Mouse (Mus musculus) adrenal gland (tissue): ENCODE measurements around the gene Rasgef1b.

Experiments used
- intact Hi-C: fragments of 180-260 bp; cut with DNase I; formaldehyde crosslinking; loops from one replicate; pipeline ENCODE4 v1.15.1; 2025

The Rasgef1b gene

GRCm38 (mm10) chr5:99606164-99606858 is 122.6 kb downstream of the Rasgef1b start:
- intact Hi-C loops, result no loop called here

- intact Hi-C loops, result no loop called here
These were observed 126.4 kb downstream of the Rasgef1b start for GRCm38 (mm10) chr5:99602244-99603023.

GRCm38 (mm10) chr5:99599376-99599775 is 129.5 kb downstream of the Rasgef1b start:
- intact Hi-C loops, result no loop called here

- intact Hi-C loops, result no loop called here
These were observed 130.3 kb downstream of the Rasgef1b start for GRCm38 (mm10) chr5:99598470-99599110.

- intact Hi-C loops, result no loop called here
These were observed 131.2 kb downstream of the Rasgef1b start for GRCm38 (mm10) chr5:99597701-99598100.

- intact Hi-C loops, result no loop called here
These were observed 137.5 kb downstream of the Rasgef1b start for GRCm38 (mm10) chr5:99591348-99591747.

GRCm38 (mm10) chr5:99590539-99590938 is 138.3 kb downstream of the Rasgef1b start:
- intact Hi-C loops, result no loop called here

GRCm38 (mm10) chr5:99587994-99588393 is 140.9 kb downstream of the Rasgef1b start:
- intact Hi-C loops, result no loop called here

- intact Hi-C loops, result no loop called here
These were observed 141.3 kb downstream of the Rasgef1b start for GRCm38 (mm10) chr5:99587589-99587988.

GRCm38 (mm10) chr5:99586287-99586686 is 142.6 kb downstream of the Rasgef1b start:
- intact Hi-C loops, result no loop called here

- intact Hi-C loops, result no loop called here
These were observed 143.5 kb downstream of the Rasgef1b start for GRCm38 (mm10) chr5:99585166-99585898.

GRCm38 (mm10) chr5:99584266-99584665 is 144.6 kb downstream of the Rasgef1b start:
- intact Hi-C loops, result no loop called here

GRCm38 (mm10) chr5:99582055-99582454 is 146.8 kb downstream of the Rasgef1b start:
- intact Hi-C loops, result no loop called here

GRCm38 (mm10) chr5:99578692-99579091 is 150.2 kb downstream of the Rasgef1b start:
- intact Hi-C loops, result loop anchor here (2.0 kb wide), 2 partner anchors 330 to 376 kb away; no protein-coding TSS in a partner anchor

- intact Hi-C loops, result no loop called here
These were observed 153.0 kb downstream of the Rasgef1b start for GRCm38 (mm10) chr5:99575897-99576296.

GRCm38 (mm10) chr5:99564501-99565323 is 164.2 kb downstream of the Rasgef1b start:
- intact Hi-C loops, result no loop called here

GRCm38 (mm10) chr5:99562096-99562495 is 166.8 kb downstream of the Rasgef1b start:
- intact Hi-C loops, result no loop called here

GRCm38 (mm10) chr5:99559814-99560213 is 169.1 kb downstream of the Rasgef1b start:
- intact Hi-C loops, result no loop called here

- intact Hi-C loops, result no loop called here
These were observed 170.6 kb downstream of the Rasgef1b start for GRCm38 (mm10) chr5:99558231-99558630.

GRCm38 (mm10) chr5:99552645-99553044 is 176.2 kb downstream of the Rasgef1b start:
- intact Hi-C loops, result no loop called here
